Mouse (Mus musculus): Measurements from ENCODE around the gene Sv2a. TPM values are rescaled to one million over a fixed set of nuclear protein-coding genes. Genes with fewer than 3 reads are reported as not detected.
A peak's percentile ranks its signal among the peaks of the same experiment; 100 is the strongest.
"Not testable (repeated sequence)": the region's sequence is repeated elsewhere in the genome, so short reads cannot be mapped to it uniquely, and the experiment has no call there.

Sv2a gene
- polyA plus RNA-seq, 2 experiments = 3.6 to 13.8 TPM

DNA sequence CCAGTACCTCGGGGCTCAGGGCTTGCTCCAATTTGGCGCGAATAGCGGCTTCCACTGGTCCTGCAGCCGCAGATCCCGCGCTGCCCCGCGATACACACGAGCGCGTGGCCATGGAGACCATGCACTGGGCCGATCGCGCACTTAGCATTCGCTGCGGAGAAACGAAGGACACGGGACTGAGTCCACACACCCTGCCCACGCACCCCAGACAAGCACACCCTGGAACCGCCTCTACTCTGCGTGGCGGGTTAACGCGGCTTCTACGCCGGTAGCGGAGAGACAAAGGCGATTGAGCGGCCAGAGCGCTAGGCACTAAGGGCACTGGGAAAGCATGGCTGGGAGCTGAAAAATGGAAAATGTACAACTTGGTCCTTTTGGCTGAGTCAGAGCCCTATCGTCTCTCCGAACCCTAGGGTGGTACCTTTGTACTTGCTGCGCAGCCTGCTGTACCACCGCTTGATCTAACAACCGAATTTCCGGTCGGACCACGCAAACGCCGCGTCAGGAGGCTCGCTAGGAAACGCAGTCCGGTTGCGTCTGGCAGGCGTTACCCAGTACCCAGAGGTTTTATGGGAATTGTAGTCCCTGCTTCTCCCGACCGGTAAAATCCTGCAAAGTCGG lies 16.3 kb downstream of the Sv2a start:
- peak overlapping the region; percentile 95 for H3K4me2 ChIP-seq (replicated peaks; ENCODE audit: low read depth, low read length, severe bottlenecking)
- WGBS = under 1% methylated on average over 49 of the region's 50 CpGs
- no peaks in the 10 kb centered on the region for H3K36me3 ChIP-seq (ENCODE audit: control insufficient read depth, insufficient read depth, low read length)

DNA sequence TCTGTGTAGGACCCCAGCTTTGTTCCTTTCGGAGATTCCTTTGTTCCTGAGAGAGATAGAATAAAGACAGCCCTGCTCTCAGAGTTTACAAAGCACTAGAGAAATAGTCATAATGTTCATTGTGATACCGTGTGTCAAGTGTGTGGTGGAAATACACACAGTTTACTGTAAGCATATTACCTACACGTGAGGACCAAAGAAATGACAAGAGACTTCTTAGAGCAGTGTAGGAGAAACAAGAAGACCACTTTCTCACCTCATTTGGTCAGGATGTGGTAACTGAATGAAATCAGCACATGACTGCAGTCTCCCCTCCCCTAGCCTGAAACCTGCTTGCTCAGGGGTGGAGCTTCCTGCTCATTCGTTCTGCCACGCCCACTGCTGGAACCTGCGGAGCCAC lies 17.2 kb downstream of the Sv2a start:
- H3K27ac ChIP-seq (replicated peaks; ENCODE audit: low read depth, low read length) = no peak overlapping the region
- no peak for DNase-seq (ENCODE audit: low spot score)
- H3K4me1 ChIP-seq (ENCODE audit: control insufficient read depth, insufficient read depth, low read length) = peaks cover 12% of the 10 kb centered on the region
- no peak for ATAC-seq (ENCODE audit: low FRiP score, low read depth)
- WGBS = 4% methylated on average over 6 of the region's 6 CpGs
- H3K4me3 ChIP-seq (replicated peaks; ENCODE audit: low read length) = peak overlapping the region; percentile 68
- H3K27me3 ChIP-seq (ENCODE audit: control insufficient read depth, insufficient read depth, low read length) = no peaks in the 10 kb centered on the region
- no peaks in the 10 kb centered on the region for H3K9me3 ChIP-seq (ENCODE audit: control insufficient read depth, low read length)
- H3K4me2 ChIP-seq (replicated peaks; ENCODE audit: low read depth, low read length, severe bottlenecking) = peak overlapping the region; percentile 95
- no peak for TF ChIP-seq POLR2A (IDR thresholded peaks at IDR 0.05; ENCODE audit: borderline replicate concordance, extremely low read depth, insufficient read depth, insufficient read length)
- no peaks in the 10 kb centered on the region for H3K36me3 ChIP-seq (ENCODE audit: control insufficient read depth, insufficient read depth, low read length)
- H3K9ac ChIP-seq (ENCODE audit: low read depth, low read length, severe bottlenecking) = no peak overlapping the region

More for the DNA sequence above, 16.3 kb downstream of the Sv2a start:
- peak; percentile 96 for ATAC-seq (ENCODE audit: low FRiP score, low read depth)
- Histone ChIP-seq H3K27ac (replicated peaks; ENCODE audit: low read depth, low read length) (peak overlapping the region; percentile 96), H3K4me1 (ENCODE audit: control insufficient read depth, insufficient read depth, low read length) (peaks cover 12% of the 10 kb centered on the region), H3K9me3 (ENCODE audit: control insufficient read depth, low read length) (no peaks in the 10 kb centered on the region), H3K27me3 (ENCODE audit: control insufficient read depth, insufficient read depth, low read length) (no peaks in the 10 kb centered on the region), H3K4me3 (replicated peaks; ENCODE audit: low read length) (peak overlapping the region; percentile 68), H3K9ac (ENCODE audit: low read depth, low read length, severe bottlenecking) (peak overlapping the region; percentile 81)
- TF ChIP-seq POLR2A (IDR thresholded peaks at IDR 0.05; ENCODE audit: borderline replicate concordance, extremely low read depth, insufficient read depth, insufficient read length) = peak; percentile 91; the same call in 1 of the 2 replicates
- peak; percentile 95 for DNase-seq (ENCODE audit: low spot score)

DNA sequence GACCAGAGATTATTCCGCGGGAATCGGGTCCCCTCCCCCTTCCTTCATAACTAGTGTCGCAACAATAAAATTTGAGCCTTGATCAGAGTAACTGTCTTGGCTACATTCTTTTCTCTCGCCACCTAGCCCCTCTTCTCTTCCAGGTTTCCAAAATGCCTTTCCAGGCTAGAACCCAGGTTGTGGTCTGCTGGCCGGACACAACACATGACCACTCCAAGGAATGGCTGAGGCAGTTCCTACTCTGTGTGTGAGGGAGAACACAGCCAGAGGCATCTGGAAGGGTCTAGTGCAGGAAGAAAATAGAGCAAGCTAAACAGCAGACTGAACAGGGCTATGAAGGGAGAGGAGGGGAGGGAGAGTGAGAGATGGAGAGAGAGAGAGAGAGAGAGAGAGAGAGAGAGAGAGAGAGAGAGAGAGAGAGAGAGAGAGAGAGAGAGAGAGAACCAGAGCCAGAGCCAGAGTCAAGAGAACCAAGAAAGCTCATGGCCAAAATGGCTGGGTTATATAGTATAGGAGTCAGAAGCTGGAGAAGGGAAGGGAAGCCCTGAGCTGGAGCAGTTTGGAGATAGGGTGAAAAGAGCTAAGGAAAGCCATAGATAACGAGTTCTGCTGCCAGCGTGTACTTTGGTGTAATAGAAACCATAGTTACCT lies 17.8 kb downstream of the Sv2a start:
- H3K9me3 ChIP-seq (ENCODE audit: control insufficient read depth, low read length); H3K36me3 ChIP-seq (ENCODE audit: control insufficient read depth, insufficient read depth, low read length); H3K9ac ChIP-seq (ENCODE audit: low read depth, low read length, severe bottlenecking); H3K4me2 ChIP-seq (replicated peaks; ENCODE audit: low read depth, low read length, severe bottlenecking); H3K27ac ChIP-seq (replicated peaks; ENCODE audit: low read depth, low read length); H3K4me3 ChIP-seq (replicated peaks; ENCODE audit: low read length); ATAC-seq (ENCODE audit: low FRiP score, low read depth); DNase-seq (ENCODE audit: low spot score); H3K27me3 ChIP-seq (ENCODE audit: control insufficient read depth, insufficient read depth, low read length): not testable (repeated sequence)
- 27% methylated on average over 6 of the region's 8 CpGs for WGBS
- peaks cover 12% of the 10 kb centered on the region for H3K4me1 ChIP-seq (ENCODE audit: control insufficient read depth, insufficient read depth, low read length)

- no peak overlapping the region for H3K4me3 ChIP-seq (replicated peaks; ENCODE audit: low read length)
- no peak overlapping the region for H3K27ac ChIP-seq (replicated peaks; ENCODE audit: low read depth, low read length)
- peaks cover 12% of the 10 kb centered on the region for H3K4me1 ChIP-seq (ENCODE audit: control insufficient read depth, insufficient read depth, low read length)
- no peaks in the 10 kb centered on the region for H3K27me3 ChIP-seq (ENCODE audit: control insufficient read depth, insufficient read depth, low read length)
- TF ChIP-seq POLR2A (IDR thresholded peaks at IDR 0.05; ENCODE audit: borderline replicate concordance, extremely low read depth, insufficient read depth, insufficient read length) = no peak
- no peaks in the 10 kb centered on the region for H3K9me3 ChIP-seq (ENCODE audit: control insufficient read depth, low read length)
- no peaks in the 10 kb centered on the region for H3K36me3 ChIP-seq (ENCODE audit: control insufficient read depth, insufficient read depth, low read length)
- DNase-seq (ENCODE audit: low spot score) (no peak), ATAC-seq (ENCODE audit: low FRiP score, low read depth) (no peak)
- WGBS = 48% methylated on average over 2 of the region's 2 CpGs
- no peak overlapping the region for H3K9ac ChIP-seq (ENCODE audit: low read depth, low read length, severe bottlenecking)
- no peak overlapping the region for H3K4me2 ChIP-seq (replicated peaks; ENCODE audit: low read depth, low read length, severe bottlenecking)
These were observed 18.8 kb downstream of the Sv2a start for GRCm38 (mm10) chr3:96199731-96200130.

GRCm38 (mm10) chr3:96207819-96208218 lies 26.9 kb downstream of the Sv2a start:
- WGBS = 83% methylated on average over 3 of the region's 3 CpGs
- no peaks in the 10 kb centered on the region for H3K27me3 ChIP-seq (ENCODE audit: control insufficient read depth, insufficient read depth, low read length)
- ATAC-seq (ENCODE audit: low FRiP score, low read depth) = no peak

More at GRCm38 (mm10) chr3:96207819-96208218, 26.9 kb downstream of the Sv2a start:
- Histone ChIP-seq H3K4me3 (replicated peaks; ENCODE audit: low read length) (no peak overlapping the region), H3K36me3 (ENCODE audit: control insufficient read depth, insufficient read depth, low read length) (no peaks in the 10 kb centered on the region), H3K9ac (ENCODE audit: low read depth, low read length, severe bottlenecking) (no peak overlapping the region), H3K4me2 (replicated peaks; ENCODE audit: low read depth, low read length, severe bottlenecking) (no peak overlapping the region), H3K4me1 (ENCODE audit: control insufficient read depth, insufficient read depth, low read length) (no peaks in the 10 kb centered on the region), H3K27ac (replicated peaks; ENCODE audit: low read depth, low read length) (no peak overlapping the region), H3K9me3 (ENCODE audit: control insufficient read depth, low read length) (no peaks in the 10 kb centered on the region)
- DNase-seq (ENCODE audit: low spot score) = no peak
- TF ChIP-seq POLR2A (IDR thresholded peaks at IDR 0.05; ENCODE audit: borderline replicate concordance, extremely low read depth, insufficient read depth, insufficient read length) = no peak

Data from limb, embryonic 14.5 days (tissue).